Mouse (Mus musculus) Patski (cell line): ENCODE data around the gene March10. TPM values are rescaled to one million over a fixed set of nuclear protein-coding genes. Genes with fewer than 3 reads are reported as not detected.
A peak's percentile ranks its signal among the peaks of the same experiment; 100 is the strongest.

Source experiments
- ATAC-seq: fragments of 100-300 bp; one replicate; pipeline ENCODE4 v1.8.0; 2021
- CTCF ChIA-PET: fragments of 350-600 bp; sonication (Branson Sonifier 250); formaldehyde crosslinking; loops from one replicate; lab custom pipeline; 2022; ENCODE audit warnings: inconsistent platforms; lab: Charles Lee
- POLR2A ChIA-PET: fragments of 350-600 bp; sonication (Branson Sonifier 250); formaldehyde crosslinking; loops from one replicate; lab custom pipeline; 2022; ENCODE audit warnings: antibody characterized with exemption, inconsistent platforms; lab: Charles Lee
- DNase-seq: peaks from one replicate; pipeline ENCODE4 v3.0.0-alpha.2; 2011; ENCODE audit warnings: low read depth, low spot score
- H3K27me3 ChIP-seq: fragments of 371-371 bp; one replicate; pipeline ENCODE4 v1.5.1; 2021
- CTCF ChIP-seq: fragments of 100-300 bp; IDR thresholded peaks from one replicate; pipeline ENCODE4 v1.5.1; 2021
- in situ Hi-C: fragments of 300-500 bp; cut with MboI; formaldehyde crosslinking; loops from 3 replicates; pipeline ENCODE4 v1.11.1; 2018; ENCODE audit warnings: low pct_unique_long_range_greater_than_20kb, mixed read lengths
- polyA plus RNA-seq: library from polyadenylated mRNA; unstranded; gene quantifications from one replicate; pipeline ENCODE4 v1.2.3, GENCODE M21; 2021

March10 gene
- polyA plus RNA-seq, 1 experiment from 2014 or later = 0.06 TPM

DNA sequence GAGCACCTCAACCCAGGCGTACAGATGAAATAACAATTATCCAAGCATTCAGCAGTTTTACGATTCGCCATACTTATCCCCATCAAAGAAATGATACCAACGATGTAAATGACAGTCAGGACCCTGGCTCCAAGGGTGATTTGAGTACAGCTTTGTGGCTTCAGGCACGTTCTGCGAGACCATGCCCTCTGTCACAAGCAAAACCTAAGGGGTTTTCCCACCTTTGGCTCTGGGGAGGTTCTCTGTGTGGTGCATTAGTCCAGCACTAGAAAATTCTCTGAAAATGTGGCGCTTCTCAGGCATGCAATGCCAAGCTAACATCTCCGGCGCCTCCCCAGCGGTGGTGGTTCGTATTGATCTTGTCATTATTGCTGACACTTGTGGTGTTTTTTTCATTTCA is 47.1 kb downstream of the March10 start:
- DNase-seq = no peak
- no peaks in the 10 kb centered on the region for H3K27me3 ChIP-seq
- TF ChIP-seq CTCF = no peak
- POLR2A ChIA-PET = no interaction called here
- no peak for ATAC-seq
- in situ Hi-C loops = no loop called here
- CTCF ChIA-PET = no interaction called here

GRCm38 (mm10) chr11:105407846-105408441 is 48.6 kb downstream of the March10 start:
- in situ Hi-C loops = no loop called here
- no peaks in the 10 kb centered on the region for H3K27me3 ChIP-seq
- ATAC-seq = peak; percentile 44
- ChIA-PET CTCF (no interaction called here), POLR2A (interaction anchor here (0.6 kb wide), 1 partner anchor 36 kb away, joined by 4 read pairs; no protein-coding TSS in a partner anchor)
- TF ChIP-seq CTCF = no peak
- DNase-seq = peak; percentile 46

DNA sequence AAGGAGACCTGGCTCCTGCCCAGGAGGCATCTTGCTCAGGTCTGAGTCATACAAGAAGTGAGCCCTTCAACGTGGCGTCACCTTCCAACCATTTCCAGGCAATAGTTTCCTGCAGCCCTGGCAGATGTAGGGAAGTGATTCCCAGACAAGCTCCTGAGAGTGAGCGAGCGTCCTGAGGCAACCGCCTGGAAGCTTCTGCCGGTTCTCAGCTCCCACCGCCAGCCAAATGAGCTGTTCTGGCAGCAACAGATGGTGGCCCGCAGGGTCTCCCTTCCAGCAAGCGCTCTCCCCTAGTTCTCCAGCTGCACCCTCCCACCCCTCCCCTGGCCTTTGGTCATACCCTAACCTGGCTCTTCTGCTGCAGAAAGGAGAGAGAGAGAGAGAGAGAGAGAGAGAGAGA is 54.2 kb downstream of the March10 start:
- ATAC-seq = no peak
- CTCF ChIA-PET = interaction anchor here (0.7 kb wide), 1 partner anchor 9 kb away, joined by 3 read pairs; no protein-coding TSS in a partner anchor
- H3K27me3 ChIP-seq = no peaks in the 10 kb centered on the region
- POLR2A ChIA-PET = no interaction called here
- no peak for DNase-seq
- in situ Hi-C loops = no loop called here
- no peak for TF ChIP-seq CTCF

DNA sequence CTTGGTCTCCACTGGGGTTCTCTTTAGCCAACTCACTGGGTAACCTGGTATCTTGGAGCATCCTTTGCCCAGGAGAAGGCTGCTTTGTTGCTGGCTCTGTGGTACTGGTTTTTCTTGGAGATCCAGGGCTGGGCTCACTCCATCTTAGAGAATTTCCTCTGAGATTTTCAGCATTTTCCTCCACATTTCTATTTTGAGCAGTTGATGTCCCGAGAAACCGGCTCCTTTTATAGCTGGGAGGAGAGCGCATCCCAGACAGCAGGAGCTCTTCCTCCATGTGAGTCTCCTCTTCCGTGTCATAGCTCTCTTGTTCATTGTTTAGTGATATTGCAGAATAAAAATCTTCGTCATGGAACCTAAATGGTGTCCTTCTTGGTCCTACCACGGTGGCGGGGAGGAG is 66.2 kb downstream of the March10 start:
- in situ Hi-C loops = no loop called here
- DNase-seq (no peak), ATAC-seq (no peak)
- POLR2A ChIA-PET = no interaction called here
- no peaks in the 10 kb centered on the region for H3K27me3 ChIP-seq
- no peak for TF ChIP-seq CTCF
- CTCF ChIA-PET = interaction anchor here (2.6 kb wide), 1 partner anchor 9 kb away, joined by 7 read pairs; no protein-coding TSS in a partner anchor

DNA sequence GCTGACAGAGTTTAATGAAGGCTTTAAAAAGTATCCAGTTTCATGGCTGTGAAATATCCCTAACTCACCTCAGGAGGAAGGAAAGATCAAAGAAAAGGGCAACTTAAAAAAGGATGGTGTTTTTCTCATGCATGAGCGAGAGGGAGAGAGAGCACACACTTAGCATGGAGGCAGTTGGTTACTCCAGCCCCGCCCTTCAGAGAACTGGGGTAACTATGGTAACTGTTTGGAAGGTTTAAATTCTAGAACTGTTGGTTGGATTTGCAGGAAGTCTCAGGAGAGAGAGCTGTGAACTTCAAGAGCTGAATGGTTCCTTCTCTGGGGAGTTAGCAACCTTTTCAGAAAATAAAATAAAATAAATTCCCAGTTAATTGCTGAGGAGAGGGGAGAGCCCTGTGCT is 67.9 kb downstream of the March10 start:
- no peaks in the 10 kb centered on the region for H3K27me3 ChIP-seq
- ChIA-PET POLR2A (no interaction called here), CTCF (no interaction called here)
- DNase-seq (no peak), ATAC-seq (no peak)
- in situ Hi-C loops = no loop called here
- TF ChIP-seq CTCF = no peak

DNA sequence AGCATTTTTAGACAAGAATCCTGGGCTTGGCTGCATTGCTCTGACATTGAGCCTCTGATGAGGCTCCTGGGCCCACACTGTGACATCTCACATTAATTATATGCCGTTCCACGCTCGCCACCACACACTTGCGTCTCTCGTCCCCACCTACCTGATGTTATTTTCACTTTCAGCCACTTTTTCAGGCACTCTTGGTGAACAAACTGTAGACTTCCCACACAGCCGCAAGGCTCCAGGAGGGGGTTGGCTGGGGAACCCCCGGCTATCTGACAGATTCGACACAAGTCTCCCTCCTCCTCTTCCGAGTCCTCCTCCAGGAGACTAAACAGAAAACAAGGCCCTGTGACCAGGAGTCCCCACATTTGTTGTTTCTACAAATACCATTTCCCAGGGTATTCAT is 71.3 kb downstream of the March10 start:
- no peak for TF ChIP-seq CTCF
- ATAC-seq = no peak
- DNase-seq = no peak
- H3K27me3 ChIP-seq = no peaks in the 10 kb centered on the region
- CTCF ChIA-PET = no interaction called here
- in situ Hi-C loops = no loop called here
- POLR2A ChIA-PET = no interaction called here

- no peak for TF ChIP-seq CTCF
- CTCF ChIA-PET = interaction anchor here (1.2 kb wide), 1 partner anchor 216 kb away, joined by 4 read pairs; no protein-coding TSS in a partner anchor
- DNase-seq (no peak), ATAC-seq (no peak)
- no peaks in the 10 kb centered on the region for H3K27me3 ChIP-seq
- POLR2A ChIA-PET = no interaction called here
- in situ Hi-C loops = no loop called here
These were observed 80.7 kb downstream of the March10 start for GRCm38 (mm10) chr11:105375821-105376235.

GRCm38 (mm10) chr11:105374526-105375175 is 81.9 kb downstream of the March10 start:
- DNase-seq = no peak
- ChIA-PET CTCF (no interaction called here), POLR2A (no interaction called here)
- TF ChIP-seq CTCF = no peak
- in situ Hi-C loops = no loop called here
- ATAC-seq = no peak
- H3K27me3 ChIP-seq = no peaks in the 10 kb centered on the region

DNA sequence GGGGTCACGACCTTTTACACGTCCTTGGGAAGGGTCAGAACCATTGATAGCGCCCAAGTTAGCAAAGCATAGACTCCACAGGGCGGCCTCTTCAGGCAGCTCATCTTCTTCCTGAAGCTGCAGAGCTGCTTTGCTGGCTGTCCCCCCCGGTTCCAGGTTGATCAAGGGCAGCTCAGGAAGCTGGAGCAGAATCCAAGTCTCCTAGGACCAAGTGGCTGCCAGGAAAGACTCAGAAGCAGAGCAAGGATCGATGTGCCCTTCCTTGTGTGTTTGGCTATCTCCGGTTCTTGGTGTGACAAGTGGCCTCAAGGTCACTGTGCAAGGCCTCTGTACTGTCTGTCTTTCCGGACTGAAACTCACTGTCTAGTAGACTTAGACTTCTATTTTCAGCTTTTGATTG is 82.7 kb downstream of the March10 start:
- DNase-seq (no peak), ATAC-seq (no peak)
- POLR2A ChIA-PET = no interaction called here
- CTCF ChIA-PET = no interaction called here
- TF ChIP-seq CTCF = no peak
- no peaks in the 10 kb centered on the region for H3K27me3 ChIP-seq
- in situ Hi-C loops = no loop called here

DNA sequence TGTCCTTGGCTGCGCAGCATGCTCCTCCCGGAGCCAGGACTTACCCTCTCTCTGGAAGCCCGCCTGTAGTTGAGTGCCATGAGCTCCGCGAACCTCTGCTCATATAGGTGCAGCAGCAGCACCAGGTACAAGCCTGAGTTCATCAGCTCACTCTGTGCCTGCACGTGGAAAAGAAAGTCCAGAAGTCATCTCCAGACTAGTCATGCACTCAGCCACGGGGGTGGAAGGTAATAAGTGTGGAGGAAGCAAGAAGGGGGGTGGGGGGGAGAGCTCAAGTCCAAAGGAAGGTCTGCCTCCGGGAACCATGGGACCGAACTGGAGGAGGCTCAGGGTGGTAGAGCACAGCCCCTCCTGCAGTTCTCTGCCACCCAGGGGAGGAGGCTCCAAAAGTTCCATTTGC is 84.7 kb downstream of the March10 start:
- ATAC-seq = no peak

More for the DNA sequence above, 84.7 kb downstream of the March10 start:
- POLR2A ChIA-PET = no interaction called here
- CTCF ChIA-PET = no interaction called here
- H3K27me3 ChIP-seq = no peaks in the 10 kb centered on the region
- no peak for DNase-seq
- no peak for TF ChIP-seq CTCF
- in situ Hi-C loops = no loop called here
